ENCODE assay signal across 21 mouse cellular contexts in genomic region chr11:12197542-12197941, GRCm38 (mm10).
"Had no signal": no experiment of that assay in that cellular context is flagged by ENCODE, and none has a peak within 500 bp of the region (broad histone marks: within the 10 kb centered on the region; RNA-seq: fewer than 3 reads in every experiment).

No protein-coding gene starts in this region.

- H3K4me1 ChIP-seq: lung, embryonic 15.5 days; megakaryocyte, embryonic 14.5 days; midbrain, embryonic 13.5 days; midbrain, embryonic 15.5 days; neural tube, embryonic 13.5 days; neural tube, embryonic 15.5 days had no signal

- H3K27ac ChIP-seq: lung, embryonic 15.5 days; macrophage; midbrain, embryonic 13.5 days; midbrain, embryonic 15.5 days; neural tube, embryonic 13.5 days; neural tube, embryonic 15.5 days had no signal

- H3K9ac ChIP-seq: lung, embryonic 15.5 days; midbrain, embryonic 13.5 days; midbrain, embryonic 15.5 days; neural tube, embryonic 13.5 days; neural tube, embryonic 15.5 days had no signal

- H3K27me3 ChIP-seq: lung, embryonic 15.5 days; megakaryocyte, embryonic 14.5 days; midbrain, embryonic 13.5 days; midbrain, embryonic 15.5 days; neural tube, embryonic 13.5 days; neural tube, embryonic 15.5 days had no signal

- H3K9me3 ChIP-seq: lung, embryonic 15.5 days; megakaryocyte, embryonic 14.5 days; midbrain, embryonic 13.5 days; midbrain, embryonic 15.5 days; neural tube, embryonic 13.5 days; neural tube, embryonic 15.5 days had no signal

- H3K4me3 ChIP-seq: lung, embryonic 15.5 days; megakaryocyte, embryonic 14.5 days; midbrain, embryonic 13.5 days; midbrain, embryonic 15.5 days; myocyte; neural tube, embryonic 13.5 days; neural tube, embryonic 15.5 days had no signal

- H3K36me3 ChIP-seq: lung, embryonic 15.5 days; midbrain, embryonic 13.5 days; midbrain, embryonic 15.5 days; neural tube, embryonic 13.5 days; neural tube, embryonic 15.5 days had no signal

- H3K4me2 ChIP-seq: lung, embryonic 15.5 days; midbrain, embryonic 11.5 days; midbrain, embryonic 13.5 days; midbrain, embryonic 15.5 days; neural tube, embryonic 13.5 days; neural tube, embryonic 15.5 days had no signal

- ATAC-seq: lung, postnatal 0 days; midbrain, embryonic 13.5 days; midbrain, embryonic 15.5 days had no signal

- DNase-seq: lung, adult 2 months; lung, postnatal 14 days; lung, postnatal 36 days; retina, postnatal 1 day; right cerebral cortex, adult 18-20 months; right cerebral cortex, postnatal 25 days; right cerebral cortex, postnatal 4 days; spleen, adult 18-20 months; thymus, adult 18-20 months; thymus, postnatal 14 days; thymus, postnatal 36 days had no signal
